Mouse (Mus musculus) midbrain, embryonic 13.5 days (tissue): ENCODE results near the gene Siva1. TPM values are rescaled to one million over a fixed set of nuclear protein-coding genes. Genes with fewer than 3 reads are reported as not detected.

ENCODE experiments used
- ATAC-seq: fragments of 200-750 bp; cut with Nextera tagmentation; 2 replicates; pipeline ENCODE4 v1.8.0; 2017; ENCODE audit warnings: mild to moderate bottlenecking, moderate TSS enrichment, moderate library complexity
- H3K27ac ChIP-seq: fragments of 300-500 bp; sonication (generic); 2 replicates; pipeline ENCODE4 v1.5.1; 2015; ENCODE audit warnings: inconsistent platforms, mild to moderate bottlenecking, moderate library complexity
- H3K27me3 ChIP-seq: fragments of 300-500 bp; sonication (generic); 2 replicates; pipeline ENCODE4 v1.6.1; 2015; ENCODE audit warnings: mild to moderate bottlenecking, inconsistent platforms
- H3K36me3 ChIP-seq: fragments of 300-500 bp; sonication (generic); 2 replicates; pipeline ENCODE4 v1.6.1; 2015; ENCODE audit warnings: mild to moderate bottlenecking, inconsistent platforms
- H3K4me1 ChIP-seq: fragments of 300-500 bp; sonication (generic); replicated peaks from 2 replicates; pipeline ENCODE4 v1.6.1; 2015; ENCODE audit warnings: inconsistent platforms
- H3K4me2 ChIP-seq: fragments of 300-500 bp; sonication (generic); replicated peaks from 2 replicates; pipeline ENCODE4 v1.6.1; 2015; ENCODE audit warnings: moderate library complexity, mild to moderate bottlenecking, inconsistent platforms
- H3K4me3 ChIP-seq: fragments of 300-500 bp; sonication (generic); replicated peaks from 2 replicates; pipeline ENCODE4 v1.5.1; 2015; ENCODE audit warnings: mild to moderate bottlenecking, inconsistent platforms
- H3K9ac ChIP-seq: fragments of 300-500 bp; sonication (generic); replicated peaks from 2 replicates; pipeline ENCODE4 v1.6.1; 2015; ENCODE audit warnings: mild to moderate bottlenecking, inconsistent platforms
- H3K9me3 ChIP-seq: fragments of 300-500 bp; sonication (generic); 2 replicates; pipeline ENCODE4 v1.6.1; 2016; ENCODE audit warnings: mild to moderate bottlenecking, inconsistent platforms
- WGBS: fragments of 180-500 bp; shearing (Covaris S2); methylation state at CpG from one replicate; pipeline ENCODE4 v1.1.7; 2015; 5-methylcytosine and 5-hydroxymethylcytosine counted together
- polyA plus RNA-seq: library from polyadenylated mRNA; unstranded; fragments of >200 nt; fragmentation: Nextera tagmentation; extraction: Ambion mirVana; gene quantifications from 2 replicates; pipeline ENCODE4 v1.2.1, GENCODE M21; 2015

Gene Siva1
- polyA plus RNA-seq = 83.0 and 96.5 TPM in 2 replicates

DNA sequence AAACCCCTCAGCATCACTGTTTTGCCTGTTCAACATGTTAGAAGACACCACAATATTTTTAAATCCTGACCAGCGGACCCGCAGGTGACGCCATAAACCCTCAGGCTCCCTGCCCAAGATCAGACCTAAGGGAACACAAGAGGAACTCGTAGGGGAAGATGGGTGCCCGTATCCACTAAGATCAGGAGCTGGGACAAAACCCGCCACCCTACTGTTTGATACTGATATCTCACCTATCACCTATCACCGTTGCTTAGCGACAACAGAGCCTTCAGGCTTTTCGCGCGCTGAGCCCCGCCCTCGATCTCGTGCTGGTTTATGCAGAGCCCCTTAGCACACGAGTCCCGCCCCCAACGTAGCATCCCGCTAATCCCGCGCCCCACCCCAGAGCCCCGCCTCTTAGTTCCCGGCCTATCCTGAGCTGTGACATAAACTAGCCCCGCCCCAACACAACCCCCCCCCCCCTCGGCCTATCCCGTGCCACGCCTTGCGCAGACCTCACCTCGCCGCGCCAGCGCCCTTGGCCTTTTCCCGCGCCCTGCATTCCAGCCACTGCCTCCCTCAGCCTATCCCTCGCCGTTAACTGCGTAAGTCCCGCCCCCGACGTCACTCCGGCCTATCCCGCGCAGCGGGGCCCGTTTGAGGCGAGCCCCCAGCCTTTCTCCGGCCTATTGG, at the start of gene Siva1:
Gene Siva1, plus strand, starts transcription at position 500 of the 675 bp plus-strand sequence.
- Histone ChIP-seq H3K27ac (peak within 1 kb of the TSS; percentile 88), H3K9me3 (no peaks in the 10 kb centered on the region), H3K4me2 (peak within 1 kb of the TSS; percentile 76), H3K4me1 (peaks cover 19% of the 10 kb centered on the region), H3K36me3 (peaks cover 20% of the 10 kb centered on the region), H3K9ac (peak within 1 kb of the TSS; percentile 73), H3K4me3 (peak within 1 kb of the TSS; percentile 58), H3K27me3 (no peaks in the 10 kb centered on the region)
- ATAC-seq = peak; percentile 98
- 1% methylated on average over 45 of the region's 46 CpGs for WGBS

DNA sequence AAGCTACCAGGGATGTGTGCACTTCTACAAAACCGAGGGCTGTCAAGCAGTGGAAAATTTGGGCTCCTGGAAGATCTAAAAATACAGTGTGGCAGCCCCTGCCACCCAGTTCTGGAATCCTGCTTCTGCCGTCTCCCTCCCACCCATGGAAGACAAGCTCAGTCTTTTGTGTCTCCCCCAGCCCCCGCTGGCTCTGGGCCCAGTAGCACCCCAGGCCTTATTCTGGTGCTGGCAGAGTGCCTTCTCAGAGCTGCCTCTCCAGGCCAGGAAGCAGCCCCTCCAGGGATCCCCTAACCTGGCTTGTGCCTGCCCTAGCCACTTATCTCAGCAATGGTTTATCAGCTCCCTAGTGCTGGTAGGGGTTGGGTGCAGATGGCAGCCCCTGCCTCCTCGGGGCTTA, 49.5 kb upstream of the Siva1 start:
- 54% methylated on average over 4 of the region's 4 CpGs for WGBS
- Histone ChIP-seq H3K27me3 (peaks cover 11% of the 10 kb centered on the region), H3K4me1 (peaks cover 25% of the 10 kb centered on the region), H3K27ac (no peak overlapping the region), H3K36me3 (no peaks in the 10 kb centered on the region), H3K4me2 (no peak overlapping the region), H3K9me3 (no peaks in the 10 kb centered on the region), H3K9ac (no peak overlapping the region), H3K4me3 (no peak overlapping the region)
- ATAC-seq = no peak

DNA sequence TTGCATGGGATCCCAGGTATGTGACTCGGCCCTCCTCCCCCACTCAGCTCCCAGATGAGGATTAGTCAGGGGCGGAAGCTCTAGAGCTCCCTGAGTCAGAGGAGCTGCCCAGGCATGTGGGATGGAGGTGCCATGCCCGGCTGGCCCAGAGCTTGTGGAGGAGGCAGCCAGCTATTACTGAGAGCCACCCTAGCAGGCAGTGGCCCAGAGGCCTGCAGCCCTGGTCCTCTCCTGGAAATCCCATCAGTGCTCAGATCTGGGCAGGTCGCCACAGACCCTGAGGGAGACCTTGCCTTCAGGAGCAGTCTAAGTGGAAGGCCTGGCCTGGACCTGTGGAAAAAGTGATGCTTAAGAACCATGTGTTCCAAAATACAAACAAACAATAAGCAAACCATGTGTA, 48.9 kb upstream of the Siva1 start:
- Histone ChIP-seq H3K27me3 (peaks cover 4% of the 10 kb centered on the region), H3K27ac (no peak overlapping the region), H3K4me3 (no peak overlapping the region), H3K4me2 (no peak overlapping the region), H3K36me3 (no peaks in the 10 kb centered on the region), H3K4me1 (peaks cover 25% of the 10 kb centered on the region), H3K9ac (no peak overlapping the region), H3K9me3 (no peaks in the 10 kb centered on the region)
- ATAC-seq = no peak
- 57% methylated on average over 4 of the region's 4 CpGs for WGBS

GRCm38 (mm10) chr12:112596454-112596853, 48.0 kb upstream of the Siva1 start:
- Histone ChIP-seq H3K9me3 (no peaks in the 10 kb centered on the region), H3K36me3 (no peaks in the 10 kb centered on the region), H3K4me3 (no peak overlapping the region), H3K27ac (no peak overlapping the region), H3K4me2 (no peak overlapping the region), H3K4me1 (peaks cover 25% of the 10 kb centered on the region), H3K9ac (no peak overlapping the region), H3K27me3 (no peaks in the 10 kb centered on the region)
- WGBS = 80% methylated on average over 9 of the region's 9 CpGs
- no peak for ATAC-seq

GRCm38 (mm10) chr12:112596891-112597500, 47.5 kb upstream of the Siva1 start:
- Histone ChIP-seq H3K4me1 (peaks cover 25% of the 10 kb centered on the region), H3K36me3 (no peaks in the 10 kb centered on the region), H3K27me3 (no peaks in the 10 kb centered on the region), H3K9ac (no peak overlapping the region), H3K4me2 (no peak overlapping the region), H3K27ac (no peak overlapping the region), H3K4me3 (no peak overlapping the region), H3K9me3 (no peaks in the 10 kb centered on the region)
- ATAC-seq = no peak
- WGBS = 75% methylated on average over 14 of the region's 14 CpGs

GRCm38 (mm10) chr12:112597618-112598017, 46.9 kb upstream of the Siva1 start:
- no peak for ATAC-seq
- no peaks in the 10 kb centered on the region for H3K9me3 ChIP-seq
- H3K9ac ChIP-seq = no peak overlapping the region
- WGBS = 86% methylated on average over 8 of the region's 8 CpGs
- no peaks in the 10 kb centered on the region for H3K36me3 ChIP-seq
- peaks cover 25% of the 10 kb centered on the region for H3K4me1 ChIP-seq
- H3K27ac ChIP-seq = no peak overlapping the region
- no peak overlapping the region for H3K4me3 ChIP-seq
- no peak overlapping the region for H3K4me2 ChIP-seq
- no peaks in the 10 kb centered on the region for H3K27me3 ChIP-seq

DNA sequence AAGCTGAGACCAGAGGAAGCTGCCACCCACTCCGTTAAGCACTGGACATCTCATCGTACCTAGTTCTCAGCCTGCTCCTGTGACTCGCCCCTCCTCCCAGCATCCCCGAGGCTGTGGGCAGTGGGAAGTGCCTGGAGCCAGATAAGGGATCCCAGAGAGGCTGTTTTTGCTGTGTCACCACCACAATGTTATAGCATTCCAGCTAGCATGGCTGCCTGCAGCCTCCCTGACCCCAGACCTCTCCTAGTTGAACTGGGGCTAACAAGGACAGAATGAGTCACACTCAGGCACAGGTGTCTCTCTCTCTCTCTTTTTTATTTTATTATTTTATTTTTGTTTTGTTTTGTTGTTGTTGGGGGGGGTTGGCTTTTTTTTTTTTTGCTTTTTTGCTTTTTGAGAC, 45.3 kb upstream of the Siva1 start:
- Histone ChIP-seq H3K27ac (no peak overlapping the region), H3K36me3 (no peaks in the 10 kb centered on the region), H3K4me3 (no peak overlapping the region), H3K4me1 (peaks cover 14% of the 10 kb centered on the region), H3K4me2 (no peak overlapping the region), H3K9me3 (no peaks in the 10 kb centered on the region), H3K9ac (no peak overlapping the region), H3K27me3 (no peaks in the 10 kb centered on the region)
- WGBS = 53% methylated on average over 4 of the region's 4 CpGs
- no peak for ATAC-seq

DNA sequence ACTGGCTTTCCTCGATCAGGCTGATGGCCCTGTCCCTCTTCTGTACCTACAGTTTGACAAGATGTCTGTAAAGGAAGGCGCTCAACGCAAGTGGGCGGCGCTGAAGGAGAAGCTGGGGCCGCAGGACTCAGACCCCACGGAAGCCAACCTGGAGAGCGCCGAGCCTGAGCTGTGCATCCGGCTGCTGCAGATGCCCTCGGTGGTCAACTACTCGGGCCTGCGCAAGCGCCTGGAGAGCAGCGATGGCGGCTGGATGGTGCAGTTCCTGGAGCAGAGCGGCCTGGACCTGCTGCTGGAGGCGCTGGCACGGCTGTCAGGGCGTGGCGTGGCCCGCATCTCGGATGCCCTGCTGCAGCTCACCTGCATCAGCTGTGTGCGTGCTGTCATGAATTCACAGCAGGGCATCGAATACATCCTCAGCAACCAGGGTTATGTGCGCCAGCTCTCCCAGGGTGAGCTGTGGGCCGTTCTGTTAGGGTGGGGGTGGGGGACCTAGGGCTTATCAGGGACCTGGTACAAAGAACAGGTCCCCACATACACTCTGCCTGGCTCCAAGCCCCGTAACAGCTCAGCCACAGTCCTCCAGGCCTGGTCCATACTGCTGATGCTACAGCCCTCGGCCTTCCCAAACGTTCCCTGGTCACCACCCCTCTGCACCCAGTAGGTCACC, 44.4 kb upstream of the Siva1 start:
- WGBS = 78% methylated on average over 30 of the region's 30 CpGs

GRCm38 (mm10) chr12:112604022-112604421, 40.5 kb upstream of the Siva1 start:
- 0 out of 2 replicates have a peak, but pooled peaks cover 2% of the 10 kb centered on the region for H3K4me1 ChIP-seq
- H3K4me2 ChIP-seq = no peak overlapping the region
- H3K36me3 ChIP-seq = no peaks in the 10 kb centered on the region
- 82% methylated on average over 5 of the region's 5 CpGs for WGBS
- no peaks in the 10 kb centered on the region for H3K27me3 ChIP-seq
- H3K4me3 ChIP-seq = no peak overlapping the region
- no peak overlapping the region for H3K9ac ChIP-seq
- H3K27ac ChIP-seq = no peak overlapping the region
- no peaks in the 10 kb centered on the region for H3K9me3 ChIP-seq
- no peak for ATAC-seq

More for the DNA sequence above, 44.4 kb upstream of the Siva1 start:
- Histone ChIP-seq H3K4me1 (peaks cover 5% of the 10 kb centered on the region), H3K27ac (no peak overlapping the region), H3K9ac (no peak overlapping the region), H3K27me3 (no peaks in the 10 kb centered on the region), H3K4me3 (no peak overlapping the region), H3K4me2 (no peak overlapping the region), H3K36me3 (no peaks in the 10 kb centered on the region), H3K9me3 (no peaks in the 10 kb centered on the region)
- no peak for ATAC-seq

DNA sequence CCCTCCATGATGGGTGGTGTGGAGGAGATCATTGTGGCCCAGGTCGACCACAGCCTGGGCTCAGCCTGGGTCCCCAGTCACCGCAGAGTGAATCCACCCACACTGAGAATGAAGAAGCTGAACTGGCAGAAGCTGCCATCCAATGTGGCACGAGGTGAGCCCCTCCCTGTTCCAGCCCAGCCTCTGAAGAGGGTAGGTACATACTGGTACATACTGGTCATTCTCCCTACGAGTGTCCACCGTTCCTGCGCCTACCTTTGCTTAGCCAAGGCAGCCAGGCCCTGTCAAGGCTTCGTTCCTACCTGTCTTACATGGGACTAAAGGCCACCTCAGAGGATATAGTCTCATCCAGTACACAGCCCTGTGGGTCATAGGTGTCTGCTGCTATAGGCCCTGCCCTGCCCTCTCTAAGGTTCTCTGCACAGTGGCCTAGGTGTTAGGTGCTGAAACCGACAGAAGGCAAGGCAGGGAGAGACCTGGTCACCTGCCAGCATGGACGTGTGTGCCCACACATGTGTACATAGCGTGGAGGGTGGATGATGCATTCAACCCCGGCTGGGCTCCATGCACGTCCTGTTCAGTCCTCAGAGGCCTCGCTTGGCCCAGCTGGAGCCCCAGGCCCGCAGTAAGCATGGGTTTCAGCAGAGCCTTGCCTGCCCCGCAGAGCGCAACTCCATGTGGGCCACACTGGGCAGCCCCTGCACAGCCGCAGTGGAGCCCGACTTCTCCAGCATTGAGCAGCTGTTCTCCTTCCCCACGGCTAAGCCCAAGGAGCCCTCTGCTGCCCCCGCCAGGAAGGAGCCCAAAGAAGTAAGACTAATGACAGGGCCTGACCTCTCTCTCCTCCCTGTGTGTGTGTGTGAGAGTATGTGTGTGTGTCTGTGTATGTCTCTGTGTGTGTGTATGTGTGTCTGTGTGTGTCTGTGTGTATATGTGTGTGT, 39.5 kb upstream of the Siva1 start:
- Histone ChIP-seq H3K4me2 (no peak overlapping the region), H3K27ac (no peak overlapping the region), H3K36me3 (no peaks in the 10 kb centered on the region), H3K4me3 (no peak overlapping the region), H3K27me3 (no peaks in the 10 kb centered on the region), H3K4me1 (0 out of 2 replicates have a peak, but pooled peaks cover 2% of the 10 kb centered on the region), H3K9me3 (no peaks in the 10 kb centered on the region), H3K9ac (no peak overlapping the region)
- 62% methylated on average over 20 of the region's 20 CpGs for WGBS
- ATAC-seq = peak; percentile 70

DNA sequence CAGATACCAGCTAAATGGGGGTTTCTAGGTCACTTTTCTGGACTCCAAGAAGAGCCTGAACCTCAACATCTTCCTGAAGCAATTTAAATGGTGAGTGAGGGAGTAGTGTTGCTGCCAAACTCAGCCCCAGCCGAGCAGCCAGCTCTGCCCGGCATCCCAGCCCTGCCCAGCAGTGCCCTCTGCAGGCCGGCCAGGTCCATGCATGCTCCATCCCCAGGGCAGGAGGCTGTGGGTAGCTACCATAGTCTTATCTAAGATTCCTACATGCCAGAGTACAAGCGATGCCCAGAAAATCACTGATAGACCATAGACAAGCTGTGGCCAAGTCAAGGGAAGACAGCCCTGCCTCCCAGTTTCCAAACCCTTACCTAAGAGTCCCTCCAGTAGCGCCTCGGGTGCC, 38.7 kb upstream of the Siva1 start:
- WGBS = 45% methylated on average over 6 of the region's 6 CpGs
- Histone ChIP-seq H3K9me3 (no peaks in the 10 kb centered on the region), H3K9ac (no peak overlapping the region), H3K4me1 (0 out of 2 replicates have a peak, but pooled peaks cover 2% of the 10 kb centered on the region), H3K36me3 (no peaks in the 10 kb centered on the region), H3K27me3 (no peaks in the 10 kb centered on the region), H3K4me2 (no peak overlapping the region), H3K4me3 (no peak overlapping the region), H3K27ac (no peak overlapping the region; the same call in 1 of the 2 replicates)
- 0 out of 2 replicates have a peak, but pooled peaks have one; percentile 31 for ATAC-seq
